Mouse (Mus musculus) neural tube, embryonic 14.5 days (tissue): ENCODE results near the gene Slc3a1. TPM values are rescaled to one million over a fixed set of nuclear protein-coding genes. Genes with fewer than 3 reads are reported as not detected.

Source experiments
- ATAC-seq: fragments of 200-750 bp; cut with Nextera tagmentation; 2 replicates; pipeline ENCODE4 v1.8.0; 2017; ENCODE audit warnings: low read depth, mild to moderate bottlenecking, moderate TSS enrichment, moderate library complexity
- H3K27ac ChIP-seq: fragments of 300-500 bp; sonication (generic); 2 replicates; pipeline ENCODE4 v1.5.1; 2014; ENCODE audit warnings: low read depth, mild to moderate bottlenecking, control low read depth, low read length, moderate library complexity, mixed read lengths
- H3K27me3 ChIP-seq: fragments of 300-500 bp; sonication (generic); 2 replicates; pipeline ENCODE4 v1.6.1; 2014; ENCODE audit warnings: low read length; ENCODE audit not compliant: control insufficient read depth, insufficient read depth
- H3K36me3 ChIP-seq: fragments of 300-500 bp; sonication (generic); 2 replicates; pipeline ENCODE4 v1.6.1; 2014; ENCODE audit warnings: low read length, mixed read lengths; ENCODE audit not compliant: control insufficient read depth, insufficient read depth
- H3K4me1 ChIP-seq: fragments of 300-500 bp; sonication (generic); 2 replicates; pipeline ENCODE4 v1.6.1; 2014; ENCODE audit warnings: low read length; ENCODE audit not compliant: control insufficient read depth, insufficient read depth
- H3K4me2 ChIP-seq: fragments of 300-500 bp; sonication (generic); 2 replicates; pipeline ENCODE4 v1.6.1; 2014; ENCODE audit warnings: mild to moderate bottlenecking, low read depth, low read length, control low read depth
- H3K4me3 ChIP-seq: fragments of 300-500 bp; sonication (generic); 2 replicates; pipeline ENCODE4 v1.5.1; 2014; ENCODE audit warnings: low read depth, low read length, control low read depth, mixed read lengths
- H3K9ac ChIP-seq: fragments of 300-500 bp; sonication (generic); replicated peaks from 2 replicates; pipeline ENCODE4 v1.6.1; 2014; ENCODE audit warnings: low read depth, mild to moderate bottlenecking, control low read depth, low read length, mixed read lengths
- H3K9me3 ChIP-seq: fragments of 300-500 bp; sonication (generic); 2 replicates; pipeline ENCODE4 v1.6.1; 2016; ENCODE audit warnings: low read length; ENCODE audit not compliant: control insufficient read depth
- WGBS: fragments of 180-500 bp; shearing (Covaris S2); extraction: QIAGEN DNeasy Blood & Tissue Kit; methylation state at CpG from one replicate; pipeline ENCODE4 v1.1.7; 2014; 5-methylcytosine and 5-hydroxymethylcytosine counted together
- polyA plus RNA-seq: library from polyadenylated mRNA; unstranded; fragments of >200 nt; fragmentation: Nextera tagmentation; extraction: Ambion mirVana; gene quantifications from 2 replicates; pipeline ENCODE4 v1.2.1, GENCODE M21; 2014

The Slc3a1 gene
- polyA plus RNA-seq, 1 experiment from 2014 or later: 0.27 TPM

DNA sequence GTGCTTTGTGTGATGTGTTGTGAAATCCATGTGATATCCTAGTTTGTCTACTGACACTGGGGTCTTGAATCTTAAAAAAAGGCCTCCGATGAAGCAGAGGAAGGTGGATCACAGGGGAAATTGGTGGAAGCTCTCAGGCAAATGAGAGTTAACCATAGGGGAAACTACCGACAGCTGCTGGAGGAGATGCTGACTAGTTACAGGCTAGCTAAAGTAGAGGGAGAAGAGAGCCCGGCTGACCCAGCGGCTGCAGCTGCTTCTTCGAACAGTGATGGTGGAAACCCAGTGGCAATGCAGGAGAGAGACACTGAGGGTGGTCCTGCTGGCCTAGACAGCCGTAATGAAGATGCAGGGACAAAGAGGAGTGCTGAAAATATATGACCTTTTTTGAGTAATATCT lies 14.7 kb upstream of the Slc3a1 start:
- Histone ChIP-seq H3K27ac (no peak overlapping the region), H3K27me3 (no peaks in the 10 kb centered on the region), H3K4me2 (no peak overlapping the region), H3K9ac (no peak overlapping the region), H3K4me3 (no peak overlapping the region), H3K36me3 (peaks cover 12% of the 10 kb centered on the region; the same call in 1 of the 2 replicates), H3K4me1 (no peaks in the 10 kb centered on the region), H3K9me3 (no peaks in the 10 kb centered on the region)
- no peak for ATAC-seq
- WGBS: 85% methylated on average over 6 of the region's 6 CpGs

DNA sequence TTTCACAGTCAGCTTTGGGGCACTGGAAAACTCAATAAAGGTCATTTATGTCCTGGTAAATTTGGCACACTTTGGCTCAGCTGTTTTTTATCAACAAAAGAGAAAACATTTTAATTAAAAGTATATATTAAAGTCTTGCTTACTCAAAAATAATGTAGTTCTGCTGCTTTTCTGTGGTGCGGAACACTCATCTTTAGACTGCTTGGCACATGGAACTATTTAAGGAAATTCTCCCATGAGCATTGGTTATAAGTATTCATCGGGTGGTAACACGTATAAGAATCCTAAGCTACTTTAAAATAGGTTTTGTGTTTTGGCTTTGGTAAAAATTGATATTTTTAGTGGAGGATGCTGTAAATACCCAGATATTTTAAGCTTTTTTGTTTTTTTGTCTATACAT lies 13.5 kb upstream of the Slc3a1 start:
- Histone ChIP-seq H3K4me3 (no peak overlapping the region), H3K36me3 (peaks cover 12% of the 10 kb centered on the region; the same call in 1 of the 2 replicates), H3K27me3 (no peaks in the 10 kb centered on the region), H3K9me3 (no peaks in the 10 kb centered on the region), H3K27ac (no peak overlapping the region), H3K4me1 (no peaks in the 10 kb centered on the region), H3K4me2 (no peak overlapping the region), H3K9ac (no peak overlapping the region)
- ATAC-seq: no peak
- 92% methylated on average over 3 of the region's 3 CpGs for WGBS

DNA sequence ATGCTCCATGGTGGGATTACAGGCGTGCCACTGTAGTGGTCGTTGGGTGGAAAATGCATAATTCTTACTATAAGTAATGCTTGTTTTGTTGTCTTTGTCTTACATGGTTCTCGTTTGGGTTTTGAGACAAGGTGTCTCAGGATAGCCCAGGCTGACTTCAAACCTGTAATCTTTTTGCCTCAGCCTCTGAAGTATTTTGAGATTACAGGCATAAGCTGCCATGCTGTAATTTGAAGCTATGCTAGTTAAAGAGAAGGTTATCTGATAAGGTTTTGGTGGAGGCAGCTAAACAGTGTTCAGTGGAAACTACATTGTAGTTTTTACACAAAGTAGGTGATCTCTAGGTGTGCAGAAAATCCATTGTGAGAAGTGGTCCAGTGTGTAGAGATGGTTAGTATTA lies 9.8 kb upstream of the Slc3a1 start:
- no peak for ATAC-seq
- Histone ChIP-seq H3K27ac (no peak overlapping the region), H3K4me2 (no peak overlapping the region), H3K9ac (no peak overlapping the region), H3K9me3 (no peaks in the 10 kb centered on the region), H3K27me3 (no peaks in the 10 kb centered on the region), H3K4me3 (no peak overlapping the region), H3K36me3 (no peaks in the 10 kb centered on the region), H3K4me1 (no peaks in the 10 kb centered on the region)
- WGBS: 92% methylated on average over 3 of the region's 3 CpGs

- no peak overlapping the region for H3K4me2 ChIP-seq
- no peak overlapping the region for H3K27ac ChIP-seq
- H3K36me3 ChIP-seq: no peaks in the 10 kb centered on the region
- no peaks in the 10 kb centered on the region for H3K27me3 ChIP-seq
- no peak for ATAC-seq
- no peak overlapping the region for H3K4me3 ChIP-seq
- H3K9me3 ChIP-seq: no peaks in the 10 kb centered on the region
- H3K4me1 ChIP-seq: no peaks in the 10 kb centered on the region
- H3K9ac ChIP-seq: no peak overlapping the region
- 82% methylated on average over 5 of the region's 5 CpGs for WGBS
Observed at GRCm38 (mm10) chr17:85018794-85019193, 9.4 kb upstream of the Slc3a1 start.

DNA sequence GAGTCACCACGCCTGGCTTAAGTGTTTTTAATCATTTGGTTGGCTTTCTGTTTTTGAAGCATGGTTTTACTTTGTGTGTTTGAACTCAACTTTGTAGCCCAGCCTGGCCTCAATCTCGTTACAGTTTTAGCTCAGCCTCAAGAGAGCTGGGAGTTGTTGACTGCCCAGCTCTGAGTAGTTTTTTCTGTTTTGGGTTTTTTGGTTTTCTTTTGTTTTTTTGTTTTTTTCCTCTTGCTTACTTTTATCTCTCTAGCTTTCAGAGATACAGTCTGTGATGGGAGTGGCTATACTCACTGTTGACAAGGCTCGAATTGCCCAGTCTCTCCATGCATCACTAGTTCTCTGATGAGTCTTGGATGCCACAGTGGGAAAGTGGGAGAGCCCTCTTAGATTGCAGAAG lies 7.8 kb upstream of the Slc3a1 start:
- H3K9me3 ChIP-seq: no peaks in the 10 kb centered on the region
- ATAC-seq: no peak
- no peak overlapping the region for H3K9ac ChIP-seq

DNA sequence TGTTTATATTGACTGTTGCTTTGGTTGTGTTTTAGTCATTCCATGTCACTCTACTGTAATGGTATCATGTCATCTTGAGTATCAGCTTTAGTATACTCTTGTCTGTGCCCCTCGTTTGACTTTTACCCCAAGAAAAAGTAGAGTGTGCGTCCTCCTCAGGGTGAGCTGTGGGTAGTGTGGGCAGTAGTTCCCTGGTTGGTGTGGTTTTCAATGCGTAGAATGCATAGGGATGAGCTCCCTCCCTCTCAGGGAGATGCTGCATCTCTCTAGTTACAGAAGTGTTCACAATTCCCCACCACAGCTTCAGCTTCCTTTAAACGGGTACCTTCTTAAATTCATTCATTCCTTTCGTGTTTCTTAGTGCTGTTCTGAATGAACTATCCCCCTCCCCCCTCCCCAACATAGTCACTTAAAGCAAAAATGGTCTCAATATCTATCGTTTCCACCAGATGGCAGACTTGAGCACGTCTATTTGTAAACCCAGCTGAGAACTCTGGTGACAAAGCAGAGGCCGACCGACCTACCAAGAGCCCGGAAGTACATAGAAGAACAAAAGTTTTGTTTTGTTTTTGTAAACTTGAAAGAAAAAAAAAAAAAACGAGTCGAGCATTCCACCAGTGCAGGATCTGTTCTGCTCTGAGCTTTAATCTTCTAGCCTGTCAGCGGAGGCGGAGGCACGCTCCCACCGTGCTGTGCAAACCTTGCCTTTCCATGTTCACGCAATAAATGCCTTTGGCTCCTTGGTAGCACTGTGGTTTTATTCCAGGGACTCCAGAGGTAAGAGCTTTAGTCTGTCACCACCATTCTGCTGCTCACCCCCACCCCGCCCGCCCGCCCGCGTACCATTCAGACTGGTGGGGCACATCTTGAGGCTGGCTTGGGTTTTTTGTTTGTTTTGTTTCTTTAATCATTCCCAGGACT lies 4.7 kb upstream of the Slc3a1 start:
- H3K4me2 ChIP-seq: no peak overlapping the region
- no peak overlapping the region for H3K27ac ChIP-seq
- H3K27me3 ChIP-seq: no peaks in the 10 kb centered on the region
- no peak overlapping the region for H3K9ac ChIP-seq
- H3K4me1 ChIP-seq: no peaks in the 10 kb centered on the region
- H3K4me3 ChIP-seq: no peak overlapping the region
- WGBS: 62% methylated on average over 22 of the region's 22 CpGs
- H3K36me3 ChIP-seq: no peaks in the 10 kb centered on the region
- no peaks in the 10 kb centered on the region for H3K9me3 ChIP-seq
- ATAC-seq: peak; percentile 58; the same call in 1 of the 2 replicates

More for the DNA sequence above, 7.8 kb upstream of the Slc3a1 start:
- Histone ChIP-seq H3K4me1 (no peaks in the 10 kb centered on the region), H3K4me3 (no peak overlapping the region), H3K27ac (no peak overlapping the region), H3K27me3 (no peaks in the 10 kb centered on the region), H3K4me2 (no peak overlapping the region), H3K36me3 (no peaks in the 10 kb centered on the region)
- 91% methylated on average over 3 of the region's 3 CpGs for WGBS

- H3K4me3 ChIP-seq: no peak overlapping the region
- H3K9me3 ChIP-seq: no peaks in the 10 kb centered on the region
- WGBS: 95% methylated on average over 8 of the region's 8 CpGs
- H3K4me1 ChIP-seq: no peaks in the 10 kb centered on the region
- H3K9ac ChIP-seq: no peak overlapping the region
- H3K27ac ChIP-seq: no peak overlapping the region
- H3K4me2 ChIP-seq: no peak overlapping the region
- H3K36me3 ChIP-seq: no peaks in the 10 kb centered on the region
- no peak for ATAC-seq
- no peaks in the 10 kb centered on the region for H3K27me3 ChIP-seq
Observed at GRCm38 (mm10) chr17:85024237-85024636, 3.9 kb upstream of the Slc3a1 start.

DNA sequence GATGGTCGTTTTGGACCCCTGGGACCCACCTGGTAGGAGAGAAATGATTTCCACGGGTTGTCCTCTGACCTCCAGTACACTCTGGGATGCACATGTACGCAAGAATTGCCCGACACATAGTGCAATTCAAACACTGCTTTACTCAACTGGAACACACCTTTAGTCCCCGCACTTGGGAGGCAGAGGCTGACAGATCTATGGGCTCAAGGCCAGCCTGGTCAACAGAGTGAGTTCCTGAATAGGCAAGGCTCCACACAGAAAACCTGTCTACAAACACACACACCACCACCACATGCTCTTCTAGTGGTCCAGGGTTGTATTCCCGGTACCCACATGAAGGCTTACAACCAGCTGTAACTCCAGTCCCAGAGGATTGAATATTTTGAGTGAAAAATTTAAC lies 3.0 kb upstream of the Slc3a1 start:
- ATAC-seq: no peak
- Histone ChIP-seq H3K9me3 (no peaks in the 10 kb centered on the region), H3K4me2 (no peak overlapping the region), H3K27me3 (no peaks in the 10 kb centered on the region), H3K36me3 (no peaks in the 10 kb centered on the region), H3K4me1 (no peaks in the 10 kb centered on the region), H3K9ac (no peak overlapping the region), H3K27ac (no peak overlapping the region), H3K4me3 (no peak overlapping the region)
- 95% methylated on average over 6 of the region's 6 CpGs for WGBS

GRCm38 (mm10) chr17:85026436-85026835 lies 1.7 kb upstream of the Slc3a1 start:
- H3K9me3 ChIP-seq: no peaks in the 10 kb centered on the region
- H3K4me1 ChIP-seq: no peaks in the 10 kb centered on the region
- H3K36me3 ChIP-seq: no peaks in the 10 kb centered on the region
- H3K27me3 ChIP-seq: no peaks in the 10 kb centered on the region
- WGBS: 94% methylated on average over 6 of the region's 6 CpGs
- no peak overlapping the region for H3K4me3 ChIP-seq
- no peak for ATAC-seq
- H3K9ac ChIP-seq: no peak overlapping the region
- H3K4me2 ChIP-seq: no peak overlapping the region
- no peak overlapping the region for H3K27ac ChIP-seq
